Comparison of ENCODE assay signal across 25 mouse cellular contexts in genomic region chr6:94875065-94875464, GRCm38 (mm10).
"Had no signal": no experiment of that assay in that cellular context is flagged by ENCODE, and none has a peak within 500 bp of the region (broad histone marks: within the 10 kb centered on the region; RNA-seq: fewer than 3 reads in every experiment).

No protein-coding gene starts in this region.

- H3K9me3 ChIP-seq: heart, embryonic 10.5 days; heart, embryonic 12.5 days; hindbrain, embryonic 13.5 days; hindbrain, embryonic 15.5 days; kidney, embryonic 15.5 days; limb, embryonic 13.5 days; liver, embryonic 13.5 days had no signal

- H3K9ac ChIP-seq: heart, embryonic 12.5 days; hindbrain, embryonic 13.5 days; hindbrain, embryonic 15.5 days; kidney, embryonic 15.5 days; limb, embryonic 13.5 days; liver, embryonic 13.5 days had no signal

- ATAC-seq: hindbrain, postnatal 0 days; intestine, embryonic 16.5 days had no signal

- H3K27ac ChIP-seq: gastrocnemius, adult 2 months; heart, embryonic 10.5 days; hindbrain, embryonic 13.5 days; hindbrain, embryonic 15.5 days; hindbrain, postnatal 0 days; kidney, embryonic 15.5 days; kidney, postnatal 0 days; limb, embryonic 13.5 days; liver, embryonic 13.5 days had no signal

- H3K4me3 ChIP-seq: gastrocnemius, adult 2 months; heart, embryonic 10.5 days; heart, embryonic 12.5 days; hindbrain, embryonic 13.5 days; hindbrain, embryonic 15.5 days; kidney, embryonic 15.5 days; limb, embryonic 13.5 days; liver, embryonic 13.5 days had no signal

- H3K36me3 ChIP-seq: heart, embryonic 10.5 days; heart, embryonic 12.5 days; hindbrain, embryonic 13.5 days; hindbrain, embryonic 15.5 days; kidney, embryonic 15.5 days; limb, embryonic 13.5 days; liver, embryonic 13.5 days had no signal

- H3K4me2 ChIP-seq: heart, embryonic 12.5 days; hindbrain, embryonic 13.5 days; hindbrain, embryonic 15.5 days; kidney, embryonic 15.5 days; limb, embryonic 13.5 days; liver, embryonic 11.5 days; liver, embryonic 13.5 days had no signal

- H3K27me3 ChIP-seq: heart, embryonic 12.5 days; hindbrain, embryonic 13.5 days; hindbrain, embryonic 15.5 days; kidney, embryonic 15.5 days; limb, embryonic 13.5 days; liver, embryonic 13.5 days had no signal

- DNase-seq: gastrocnemius, adult 2 months; gastrocnemius, postnatal 10 days; gastrocnemius, postnatal 25 days; heart, adult 18-20 months; heart, postnatal 14 days; heart, postnatal 36 days; kidney, adult 11 months; kidney, adult 2 months; kidney, adult 9 months; kidney, postnatal 14 days; kidney, postnatal 36 days; layer of hippocampus, adult 9-11 months; layer of hippocampus, postnatal 36 days; liver; liver, embryonic 13.5 days had no signal

- H3K4me1 ChIP-seq: heart, embryonic 10.5 days; heart, embryonic 12.5 days; hindbrain, embryonic 13.5 days; hindbrain, embryonic 15.5 days; kidney, embryonic 15.5 days; liver, embryonic 13.5 days had no signal
